Mouse (Mus musculus) ES-E14 (cell line): ENCODE measurements around the gene Slc6a12. TPM values are rescaled to one million over a fixed set of nuclear protein-coding genes. Genes with fewer than 3 reads are reported as not detected.

Source experiments
- DNase-seq: peaks from one replicate; pipeline ENCODE4 v3.0.0-alpha.2; 2013; ENCODE audit warnings: low read depth, low spot score
- H3K27ac ChIP-seq: 2 replicates; pipeline ENCODE4 v1.5.1; 2012; ENCODE audit warnings: low read depth, mild to moderate bottlenecking, low read length, moderate library complexity, mixed read lengths; ENCODE audit not compliant: poor library complexity, insufficient read depth, severe bottlenecking
- H3K36me3 ChIP-seq: 2 replicates; pipeline ENCODE4 v1.6.1; 2012; ENCODE audit warnings: mild to moderate bottlenecking, low read length, moderate library complexity, mixed read lengths; ENCODE audit not compliant: control insufficient read depth, poor library complexity, insufficient read depth, severe bottlenecking
- H3K4me1 ChIP-seq, 2 experiments: fragments of 150-350 bp in 1 of 2; sonication (generic) in 1 of 2; 2 replicates each; pipeline ENCODE4 v1.6.1; 2012; ENCODE audit warnings: low read length in 2 of 2, mild to moderate bottlenecking in 1 of 2, mixed read lengths in 1 of 2; ENCODE audit not compliant: control insufficient read depth in 2 of 2, insufficient read depth in 2 of 2, poor library complexity in 1 of 2
- H3K4me3 ChIP-seq, 2 experiments: fragments of 150-350 bp in 1 of 2; sonication (generic) in 1 of 2; 2 replicates each; pipeline ENCODE4 v1.5.1; 2012; ENCODE audit warnings: low read length in 2 of 2, low read depth in 1 of 2, mild to moderate bottlenecking in 1 of 2, mixed read lengths in 1 of 2; ENCODE audit not compliant: insufficient read depth in 1 of 2, poor library complexity in 1 of 2, severe bottlenecking in 1 of 2
- H3K9ac ChIP-seq: 2 replicates; pipeline ENCODE4 v1.6.1; 2012; ENCODE audit warnings: low read depth, mild to moderate bottlenecking, low read length, mixed read lengths; ENCODE audit not compliant: poor library complexity, insufficient read depth, severe bottlenecking
- H3K9me3 ChIP-seq: fragments of 150-350 bp; sonication (generic); 2 replicates; pipeline ENCODE4 v1.6.1; 2012; ENCODE audit warnings: low read depth, mild to moderate bottlenecking, low read length; ENCODE audit not compliant: control insufficient read depth, insufficient read depth
- CHD2 ChIP-seq: IDR thresholded peaks from 2 replicates; pipeline ENCODE4 v1.6.1; 2014; ENCODE audit warnings: mild to moderate bottlenecking, low read depth, low read length, inconsistent platforms
- HCFC1 ChIP-seq: IDR thresholded peaks from 2 replicates; pipeline ENCODE4 v1.6.1; 2012; ENCODE audit warnings: low read length, inconsistent platforms, borderline replicate concordance; ENCODE audit not compliant: insufficient read depth
- MAFK ChIP-seq: IDR thresholded peaks from 2 replicates; pipeline ENCODE4 v1.6.1; 2014; ENCODE audit warnings: mild to moderate bottlenecking, low read depth, low read length, inconsistent platforms; ENCODE audit not compliant: insufficient read depth
- ZC3H11A ChIP-seq: IDR thresholded peaks from 2 replicates; pipeline ENCODE4 v1.6.1; 2012; ENCODE audit warnings: low read depth, mild to moderate bottlenecking, inconsistent platforms, low read length, borderline replicate concordance
- ZNF384 ChIP-seq: IDR thresholded peaks from 2 replicates; pipeline ENCODE4 v1.6.1; 2012; ENCODE audit warnings: low read depth, low read length, inconsistent platforms
- in situ Hi-C, 2 experiments: fragments of 600-800 bp; cut with MboI; formaldehyde crosslinking; loops; one replicate each; pipeline ENCODE4 v1.15.1; 2025; ENCODE audit warnings: low sequenced_read_pairs in 2 of 2, inconsistent platforms in 1 of 2; ENCODE audit not compliant: unreplicated experiment in 2 of 2
- total RNA-seq: library from RNA; depleted of rRNA; stranded (reverse); fragments of 300-350 nt; gene quantifications from 2 replicates; pipeline ENCODE4 v1.2.3, GENCODE M21; 2012

The Slc6a12 gene
- total RNA-seq, 1 experiment = 0.45 TPM

DNA sequence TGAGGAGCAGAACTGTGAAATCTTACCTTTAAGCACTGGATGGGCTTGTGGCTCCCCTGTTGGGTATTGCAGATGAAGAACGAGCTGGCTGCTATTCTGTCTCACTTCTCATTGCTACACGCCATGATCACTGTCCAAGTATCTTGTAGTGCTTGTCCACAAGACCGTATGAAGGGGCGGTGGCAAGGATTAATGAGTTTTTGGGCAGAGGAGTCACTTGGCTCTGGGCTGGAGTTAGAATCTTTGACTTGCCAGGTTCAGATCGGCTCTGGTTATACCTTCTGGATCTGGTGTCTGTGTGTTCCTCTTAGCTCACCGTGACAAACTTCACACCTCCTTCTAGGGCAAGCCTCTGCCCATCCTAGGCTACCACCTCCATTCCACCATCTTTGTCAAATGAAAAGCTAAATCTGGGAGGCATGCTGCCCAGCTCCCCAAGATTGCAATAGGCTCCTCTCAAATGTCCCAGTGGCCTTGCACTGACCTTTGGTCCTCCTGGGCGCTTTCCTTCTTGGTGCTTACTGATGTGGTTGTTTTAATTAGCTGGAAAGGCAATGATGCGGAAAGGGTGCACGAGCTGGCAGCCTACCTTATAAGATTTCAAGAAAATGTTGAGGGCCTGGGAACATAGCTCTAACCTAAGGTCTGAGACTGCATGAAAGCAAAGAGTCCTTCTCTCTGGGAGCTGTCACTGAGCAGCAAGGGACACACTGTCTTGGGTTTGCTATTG lies 20.3 kb upstream of the Slc6a12 start:
- H3K4me1 ChIP-seq = no peaks in the 10 kb centered on the region
- TF ChIP-seq ZNF384 (no peak), CHD2 (no peak), HCFC1 (no peak), MAFK (no peak), ZC3H11A (no peak)
- in situ Hi-C loops = no loop called here
- H3K9ac ChIP-seq = no peak overlapping the region
- H3K9me3 ChIP-seq = no peaks in the 10 kb centered on the region
- no peaks in the 10 kb centered on the region for H3K36me3 ChIP-seq
- H3K27ac ChIP-seq = no peak overlapping the region
- no peak overlapping the region for H3K4me3 ChIP-seq
- DNase-seq = no peak

DNA sequence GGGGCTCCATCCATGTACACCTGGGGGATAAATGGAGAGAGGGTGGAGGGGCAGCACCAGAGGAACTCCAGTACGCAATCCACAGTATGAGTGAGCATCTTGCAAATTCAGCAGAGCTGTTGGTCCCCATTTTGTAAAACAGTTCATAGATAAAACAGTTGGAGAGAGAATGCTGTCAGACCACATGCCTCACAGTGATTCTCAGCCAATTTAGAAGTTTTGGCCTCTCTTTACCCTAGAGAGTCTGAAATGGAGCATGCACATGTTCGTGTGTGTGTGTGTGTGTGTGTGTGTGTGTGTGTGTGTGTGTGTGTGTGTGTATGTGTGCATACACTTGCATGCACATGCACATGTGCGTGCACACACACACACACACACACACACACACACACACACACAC lies 17.6 kb upstream of the Slc6a12 start:
- H3K27ac ChIP-seq = no peak overlapping the region
- TF ChIP-seq CHD2 = no peak
- no peak for TF ChIP-seq ZNF384
- no peak for TF ChIP-seq HCFC1
- TF ChIP-seq ZC3H11A = no peak
- no peak for TF ChIP-seq MAFK
- H3K4me3 ChIP-seq = no peak overlapping the region
- H3K9ac ChIP-seq = no peak overlapping the region
- no peaks in the 10 kb centered on the region for H3K9me3 ChIP-seq
- in situ Hi-C loops = loop anchor here in 1 of 2 experiments (25.0 kb wide), 1 partner anchor 212 kb away; no protein-coding TSS in a partner anchor
- H3K4me1 ChIP-seq = peaks cover 0 to 2% of the 10 kb centered on the region in 2 experiments; a peak in 1 of 4 replicates
- DNase-seq = no peak
- no peaks in the 10 kb centered on the region for H3K36me3 ChIP-seq

GRCm38 (mm10) chr6:121325740-121326139 lies 17.1 kb upstream of the Slc6a12 start:
- DNase-seq = no peak
- Histone ChIP-seq H3K9ac (no peak overlapping the region), H3K4me3 (no peak overlapping the region), H3K4me1 (peaks cover 0 to 2% of the 10 kb centered on the region in 2 experiments; a peak in 1 of 4 replicates), H3K36me3 (no peaks in the 10 kb centered on the region), H3K27ac (no peak overlapping the region), H3K9me3 (no peaks in the 10 kb centered on the region)
- TF ChIP-seq CHD2 (no peak), MAFK (no peak)
- in situ Hi-C loops = loop anchor here in 1 of 2 experiments (25.0 kb wide), 1 partner anchor 212 kb away; no protein-coding TSS in a partner anchor

GRCm38 (mm10) chr6:121326486-121327069 lies 16.3 kb upstream of the Slc6a12 start:
- TF ChIP-seq ZC3H11A = no peak
- TF ChIP-seq MAFK = no peak
- no peak for TF ChIP-seq CHD2
- TF ChIP-seq HCFC1 = no peak
- TF ChIP-seq ZNF384 = no peak
- in situ Hi-C loops = loop anchor here in 1 of 2 experiments (25.0 kb wide), 1 partner anchor 211 kb away; no protein-coding TSS in a partner anchor
- Histone ChIP-seq H3K9me3 (no peaks in the 10 kb centered on the region), H3K27ac (no peak overlapping the region), H3K36me3 (no peaks in the 10 kb centered on the region), H3K9ac (no peak overlapping the region), H3K4me1 (peaks cover 0 to 2% of the 10 kb centered on the region in 2 experiments; a peak in 1 of 4 replicates), H3K4me3 (no peak overlapping the region)
- no peak for DNase-seq
